Mouse (Mus musculus) midbrain, embryonic 10.5 days (tissue): ENCODE data around the gene 4930452B06Rik. TPM values are rescaled to one million over a fixed set of nuclear protein-coding genes. Genes with fewer than 3 reads are reported as not detected.
A peak's percentile ranks its signal among the peaks of the same experiment; 100 is the strongest.
"Not testable (repeated sequence)": the region's sequence is repeated elsewhere in the genome, so short reads cannot be mapped to it uniquely, and the experiment has no call there.

Experiments
- DNase-seq: peaks from one replicate; pipeline ENCODE4 v3.0.0-alpha.2; 2017; ENCODE audit warnings: low spot score
- H3K27ac ChIP-seq: fragments of 300-500 bp; sonication (generic); replicated peaks from 2 replicates; pipeline ENCODE4 v1.5.1; 2016; ENCODE audit warnings: mild to moderate bottlenecking
- H3K27me3 ChIP-seq: fragments of 300-500 bp; sonication (generic); 2 replicates; pipeline ENCODE4 v1.6.1; 2016; ENCODE audit warnings: low read depth, mild to moderate bottlenecking; ENCODE audit not compliant: poor library complexity, severe bottlenecking
- H3K36me3 ChIP-seq: fragments of 300-500 bp; sonication (generic); 2 replicates; pipeline ENCODE4 v1.6.1; 2016; ENCODE audit warnings: mild to moderate bottlenecking, moderate library complexity
- H3K4me1 ChIP-seq: fragments of 300-500 bp; sonication (generic); 2 replicates; pipeline ENCODE4 v1.6.1; 2016
- H3K4me3 ChIP-seq: fragments of 300-500 bp; sonication (generic); 2 replicates; pipeline ENCODE4 v1.5.1; 2016; ENCODE audit warnings: mild to moderate bottlenecking, moderate library complexity
- H3K9me3 ChIP-seq: fragments of 300-500 bp; sonication (generic); replicated peaks from 2 replicates; pipeline ENCODE4 v1.6.1; 2016; ENCODE audit warnings: mild to moderate bottlenecking
- WGBS: fragments of 180-500 bp; shearing (Covaris S2); methylation state at CpG from one replicate; pipeline ENCODE4 v1.1.7; 2016; 5-methylcytosine and 5-hydroxymethylcytosine counted together
- polyA plus RNA-seq: library from polyadenylated mRNA; unstranded; fragments of >200 nt; fragmentation: Nextera tagmentation; extraction: Ambion mirVana; gene quantifications from 2 replicates; pipeline ENCODE4 v1.2.1, GENCODE M21; 2016

Gene 4930452B06Rik
- polyA plus RNA-seq, 1 experiment from 2014 or later: 12.2 TPM

DNA sequence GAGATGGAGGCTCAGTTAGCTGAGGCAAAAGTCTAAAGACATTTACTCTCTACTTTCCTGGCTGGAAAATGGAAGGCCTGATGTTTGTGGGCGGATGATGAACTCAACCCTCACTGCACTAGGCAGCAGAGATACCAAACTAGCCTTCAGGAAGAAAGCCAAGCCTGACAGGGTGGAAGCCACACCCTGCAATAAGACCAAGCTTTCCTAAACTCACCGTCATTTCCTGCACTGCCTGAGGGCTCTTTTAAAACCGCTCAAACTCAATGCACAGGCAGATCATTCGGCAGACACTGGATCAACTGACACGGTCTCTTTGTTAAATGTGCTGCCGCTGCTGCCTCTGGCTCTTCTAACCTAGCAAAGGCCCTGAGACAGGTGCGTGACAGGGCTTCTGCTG is 50.4 kb downstream of the 4930452B06Rik start:
- Histone ChIP-seq H3K4me1 (peaks cover 6% of the 10 kb centered on the region; the same call in 1 of the 2 replicates), H3K9me3 (no peaks in the 10 kb centered on the region), H3K27ac (no peak overlapping the region), H3K36me3 (no peaks in the 10 kb centered on the region), H3K4me3 (no peak overlapping the region), H3K27me3 (no peaks in the 10 kb centered on the region)
- 82% methylated on average over 7 of the region's 7 CpGs for WGBS
- DNase-seq: no peak

DNA sequence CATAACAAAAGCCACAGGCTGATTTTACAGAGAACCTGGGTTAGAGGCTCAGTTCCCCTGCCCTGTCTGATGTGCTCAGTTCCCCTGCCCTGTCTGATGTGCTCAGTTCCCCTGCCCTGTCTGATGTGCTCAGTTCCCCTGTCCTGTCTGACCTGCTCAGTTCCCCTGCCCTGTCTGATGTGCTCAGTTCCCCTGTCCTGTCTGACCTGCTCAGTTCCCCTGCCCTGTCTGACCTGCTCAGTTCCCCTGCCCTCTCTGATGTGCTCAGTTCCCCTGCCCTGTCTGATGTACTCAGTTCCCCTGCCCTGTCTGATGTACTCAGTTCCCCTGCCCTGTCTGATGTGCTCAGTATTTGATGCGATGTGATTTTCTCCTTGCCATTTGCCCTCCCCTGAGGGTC is 51.6 kb downstream of the 4930452B06Rik start:
- not testable (repeated sequence) for H3K36me3 ChIP-seq, H3K4me1 ChIP-seq, H3K27me3 ChIP-seq, H3K27ac ChIP-seq, H3K9me3 ChIP-seq, H3K4me3 ChIP-seq, DNase-seq
- WGBS: 98% methylated on average over 1 of the region's 1 CpGs

DNA sequence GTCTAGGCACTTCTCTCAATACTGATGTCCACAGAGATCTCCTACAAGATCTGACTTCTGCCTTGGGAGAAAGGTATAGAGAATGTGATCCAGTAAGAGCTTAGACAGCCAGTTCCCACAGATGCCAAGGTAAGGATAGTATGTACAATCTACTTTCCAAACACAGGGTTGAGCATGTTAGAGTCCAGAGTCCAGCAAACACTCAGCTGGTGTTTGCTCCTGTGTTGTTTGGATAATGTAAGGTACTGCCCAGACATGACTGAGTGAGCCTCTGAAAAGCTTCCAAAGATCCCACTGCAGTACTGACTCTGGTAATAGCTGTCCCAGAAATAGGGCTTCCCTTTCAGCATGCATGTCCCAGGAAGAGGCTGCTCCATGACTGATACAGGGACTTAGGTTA is 54.0 kb downstream of the 4930452B06Rik start:
- H3K36me3 ChIP-seq: no peaks in the 10 kb centered on the region
- peaks cover 6% of the 10 kb centered on the region; the same call in 1 of the 2 replicates for H3K4me1 ChIP-seq
- no peak overlapping the region for H3K27ac ChIP-seq
- DNase-seq: no peak
- H3K9me3 ChIP-seq: no peaks in the 10 kb centered on the region
- no peak overlapping the region for H3K4me3 ChIP-seq
- H3K27me3 ChIP-seq: no peaks in the 10 kb centered on the region

DNA sequence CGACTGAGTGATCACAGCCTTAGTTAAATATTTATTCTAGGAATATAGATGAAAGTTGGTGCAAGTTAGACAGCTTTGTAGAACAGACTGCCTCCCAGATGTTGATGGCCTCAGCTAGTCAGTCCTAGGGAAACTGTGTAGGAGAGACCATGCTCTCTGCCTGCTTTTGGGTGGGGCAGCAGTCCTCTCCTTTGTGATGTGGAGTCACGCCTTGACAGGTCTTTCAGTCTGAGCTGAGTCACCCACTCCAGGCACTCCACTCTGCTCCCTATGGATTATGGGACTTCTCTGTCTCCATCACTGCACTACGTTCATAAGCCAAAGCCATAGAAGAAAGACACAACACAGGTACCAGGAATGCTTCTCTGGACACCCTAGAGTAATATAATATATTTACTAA is 55.9 kb downstream of the 4930452B06Rik start:
- no peak overlapping the region for H3K27ac ChIP-seq
- no peak overlapping the region for H3K4me3 ChIP-seq
- no peaks in the 10 kb centered on the region for H3K9me3 ChIP-seq
- H3K4me1 ChIP-seq: peaks cover 6% of the 10 kb centered on the region; the same call in 1 of the 2 replicates
- no peaks in the 10 kb centered on the region for H3K36me3 ChIP-seq
- WGBS: 80% methylated on average over 3 of the region's 3 CpGs
- DNase-seq: no peak
- H3K27me3 ChIP-seq: no peaks in the 10 kb centered on the region

DNA sequence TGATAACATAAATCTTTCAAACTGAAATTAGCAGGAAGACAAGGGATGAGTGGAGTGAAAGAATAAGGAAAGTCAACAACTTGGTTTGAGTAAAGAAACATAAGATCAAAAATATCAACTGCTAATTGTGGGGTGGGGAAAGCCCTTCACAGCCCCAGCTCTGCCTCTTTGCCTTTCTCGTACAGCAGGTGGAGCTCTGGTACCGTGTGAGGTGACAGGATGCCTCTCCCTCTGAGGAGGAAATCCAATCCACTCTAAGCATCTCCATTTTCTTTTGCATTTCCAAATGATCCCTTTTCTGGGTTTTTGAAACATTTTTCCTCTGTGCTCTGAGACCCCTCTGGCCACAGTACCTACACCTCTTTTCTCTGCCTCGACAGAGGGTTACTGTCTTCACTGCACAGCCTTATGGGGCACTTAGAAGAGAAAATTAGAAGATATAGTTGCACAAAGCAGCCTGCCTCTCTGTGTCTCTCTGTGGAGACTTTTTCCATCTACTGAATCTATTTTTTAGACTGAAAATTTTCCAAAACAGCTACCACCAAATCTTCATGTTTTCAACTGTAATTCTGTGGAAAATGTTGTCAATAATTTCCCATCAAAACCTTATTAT is 57.4 kb downstream of the 4930452B06Rik start:
- peak; percentile 57 for DNase-seq
- WGBS: 7% methylated on average over 3 of the region's 3 CpGs
- H3K9me3 ChIP-seq: no peaks in the 10 kb centered on the region
- H3K4me3 ChIP-seq: no peak overlapping the region
- H3K27me3 ChIP-seq: no peaks in the 10 kb centered on the region
- H3K36me3 ChIP-seq: no peaks in the 10 kb centered on the region
- 0 out of 2 replicates have a peak overlapping the region, but pooled peaks have one; percentile 52 for H3K27ac ChIP-seq
- H3K4me1 ChIP-seq: peaks cover 6% of the 10 kb centered on the region; the same call in 1 of the 2 replicates

DNA sequence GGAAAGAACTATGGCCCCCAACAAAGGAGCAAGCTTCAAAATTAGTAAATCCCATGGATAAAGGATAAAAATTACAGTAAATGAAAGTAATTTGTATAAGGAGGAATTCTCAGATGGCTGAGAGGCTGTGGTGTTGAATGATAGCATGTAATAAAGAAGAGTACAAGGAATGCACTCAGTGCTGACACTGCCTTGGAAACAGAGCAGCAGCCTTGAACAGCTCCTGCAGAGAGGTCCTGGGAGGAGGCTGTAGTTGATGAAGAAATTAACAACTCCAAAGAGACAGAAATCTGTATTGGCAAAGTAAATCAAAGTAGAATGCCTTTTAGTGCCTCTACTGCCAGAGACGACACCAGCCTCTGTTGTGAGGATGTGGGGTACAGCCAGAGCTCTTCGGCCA is 61.1 kb downstream of the 4930452B06Rik start:
- Histone ChIP-seq H3K4me1 (no peaks in the 10 kb centered on the region), H3K4me3 (no peak overlapping the region), H3K27ac (no peak overlapping the region), H3K27me3 (no peaks in the 10 kb centered on the region), H3K9me3 (no peaks in the 10 kb centered on the region), H3K36me3 (no peaks in the 10 kb centered on the region)
- no peak for DNase-seq
- WGBS: 87% methylated on average over 2 of the region's 2 CpGs

DNA sequence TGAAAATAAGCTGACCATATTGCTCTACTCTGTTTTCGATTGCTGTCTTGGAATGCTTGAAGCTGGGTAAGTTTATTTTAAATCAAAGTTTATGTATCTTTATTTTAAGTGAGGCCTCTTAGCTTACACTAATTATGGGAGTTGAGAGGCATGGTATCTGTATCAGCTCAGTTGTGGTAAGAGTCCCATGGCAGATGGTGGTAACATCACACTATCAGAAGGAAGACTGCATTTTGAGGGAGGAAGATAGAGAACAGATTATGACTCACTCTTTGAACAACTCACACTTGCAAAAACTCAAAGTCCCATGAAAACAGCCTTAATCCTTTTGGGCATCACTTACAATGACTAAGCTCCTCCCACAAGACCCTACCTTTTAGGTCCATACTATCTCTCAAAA is 81.0 kb downstream of the 4930452B06Rik start:
- Histone ChIP-seq H3K27ac (no peak overlapping the region), H3K4me3 (no peak overlapping the region), H3K4me1 (no peaks in the 10 kb centered on the region), H3K9me3 (no peaks in the 10 kb centered on the region), H3K27me3 (no peaks in the 10 kb centered on the region), H3K36me3 (no peaks in the 10 kb centered on the region)
- no peak for DNase-seq
- 98% methylated on average over 1 of the region's 1 CpGs for WGBS

DNA sequence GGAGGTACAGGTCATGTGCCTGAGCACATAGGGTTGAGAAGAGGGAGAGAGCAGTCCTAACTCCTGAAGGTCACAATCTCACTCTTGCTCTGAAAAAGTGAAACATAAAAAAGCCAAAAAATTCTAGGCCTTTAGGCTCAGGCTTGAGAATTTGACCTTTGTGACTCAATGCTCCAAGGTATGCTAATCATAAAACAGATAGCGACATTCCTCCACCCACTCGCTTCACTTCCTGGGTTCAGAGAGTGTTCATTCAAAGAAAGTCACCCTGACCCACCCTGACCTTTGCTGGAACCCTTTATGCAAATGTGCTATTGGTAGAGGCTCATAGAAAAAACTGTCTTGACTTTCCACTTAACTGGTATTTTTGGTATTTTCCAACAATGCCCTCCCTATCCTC is 115.0 kb downstream of the 4930452B06Rik start:
- DNase-seq, H3K27me3 ChIP-seq, H3K4me1 ChIP-seq, H3K9me3 ChIP-seq, H3K4me3 ChIP-seq, H3K27ac ChIP-seq, H3K36me3 ChIP-seq: not testable (repeated sequence)
- WGBS: 93% methylated on average over 2 of the region's 2 CpGs

DNA sequence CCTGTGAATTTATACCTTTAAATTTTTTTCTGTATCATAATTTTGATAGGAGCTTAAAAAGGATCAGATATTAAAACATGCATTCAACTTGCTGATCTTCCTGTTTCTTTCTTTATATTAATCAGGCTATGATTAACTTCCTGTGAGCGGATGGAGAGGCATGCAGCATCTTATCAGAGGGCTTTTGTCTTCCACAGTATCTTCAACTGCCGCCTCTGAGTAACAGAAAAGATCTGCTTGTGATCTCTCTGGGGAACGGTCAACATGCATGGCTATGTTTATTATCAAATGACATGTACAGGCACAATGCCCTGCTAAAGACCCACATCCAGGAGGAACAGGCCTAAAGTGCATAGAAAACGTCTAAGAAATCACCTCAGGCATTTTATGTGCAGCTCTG is 116.9 kb downstream of the 4930452B06Rik start:
- H3K4me1 ChIP-seq: no peaks in the 10 kb centered on the region
- no peaks in the 10 kb centered on the region for H3K9me3 ChIP-seq
- no peaks in the 10 kb centered on the region for H3K27me3 ChIP-seq
- 81% methylated on average over 4 of the region's 4 CpGs for WGBS
- no peak for DNase-seq
- no peaks in the 10 kb centered on the region for H3K36me3 ChIP-seq
- no peak overlapping the region for H3K27ac ChIP-seq
- no peak overlapping the region for H3K4me3 ChIP-seq

DNA sequence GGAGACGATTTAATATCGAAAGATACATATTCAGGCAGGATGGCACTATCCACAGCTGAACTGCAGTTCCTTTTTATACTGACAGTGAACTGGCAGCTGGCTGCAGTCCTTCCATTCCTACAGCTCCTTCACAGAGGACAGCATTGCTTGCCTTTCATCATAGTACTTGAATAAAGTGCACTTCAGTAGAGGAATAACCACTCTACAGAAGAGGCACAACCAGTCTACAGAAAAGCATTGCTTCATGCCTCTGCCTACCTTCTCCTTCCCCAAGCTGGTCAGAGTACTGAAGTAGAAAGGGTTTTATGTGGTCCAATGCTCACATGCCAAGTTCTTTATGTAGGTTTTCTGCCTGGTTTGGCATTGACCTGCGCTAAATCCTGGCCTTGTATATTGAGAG is 130.0 kb downstream of the 4930452B06Rik start:
- WGBS: 95% methylated on average over 3 of the region's 3 CpGs

DNA sequence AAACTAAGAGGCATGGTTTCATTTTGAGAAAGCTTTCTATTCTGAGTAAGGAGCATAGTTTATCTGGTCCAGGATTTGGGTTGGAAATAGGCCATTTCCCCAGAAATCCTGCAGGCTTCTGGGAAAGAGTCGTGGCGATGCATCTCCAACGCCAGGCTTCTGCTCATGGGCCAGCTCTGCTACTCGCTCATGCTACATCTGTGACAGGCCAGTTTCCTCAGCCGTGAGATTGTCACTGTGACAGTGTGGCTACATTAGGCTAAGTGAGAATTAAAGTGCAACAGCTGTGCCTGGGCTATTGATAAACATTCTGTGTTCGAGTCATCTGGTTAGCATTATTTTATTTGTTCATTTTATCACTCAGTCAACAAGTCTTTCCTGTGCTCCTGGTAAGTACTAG is 140.8 kb downstream of the 4930452B06Rik start:
- Histone ChIP-seq H3K27me3 (no peaks in the 10 kb centered on the region), H3K9me3 (peaks cover 8% of the 10 kb centered on the region), H3K4me1 (no peaks in the 10 kb centered on the region), H3K27ac (no peak overlapping the region), H3K36me3 (no peaks in the 10 kb centered on the region), H3K4me3 (no peak overlapping the region)
- DNase-seq: no peak
- 95% methylated on average over 6 of the region's 6 CpGs for WGBS

More for the DNA sequence above, 130.0 kb downstream of the 4930452B06Rik start:
- Histone ChIP-seq H3K4me3 (no peak overlapping the region), H3K9me3 (no peaks in the 10 kb centered on the region), H3K27me3 (no peaks in the 10 kb centered on the region), H3K27ac (no peak overlapping the region), H3K36me3 (no peaks in the 10 kb centered on the region), H3K4me1 (no peaks in the 10 kb centered on the region)
- DNase-seq: no peak

DNA sequence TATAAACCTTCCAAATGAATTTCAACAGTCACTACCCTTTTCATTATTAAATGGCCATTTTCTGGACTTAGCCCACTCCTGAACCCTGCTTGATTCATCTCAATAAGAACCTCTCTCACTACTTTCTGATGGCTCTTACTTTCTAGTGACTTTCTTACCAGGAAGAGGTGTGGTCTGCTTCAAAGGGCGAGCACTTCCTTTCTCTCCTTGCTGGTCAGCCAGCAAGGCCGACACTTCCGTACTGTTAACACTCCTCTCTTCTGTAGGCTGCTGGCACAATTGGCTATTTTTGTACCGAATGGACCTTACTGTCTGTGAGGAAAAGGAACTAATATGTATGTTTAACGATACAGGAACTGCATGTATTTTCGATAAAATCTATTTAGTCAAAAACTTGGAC is 148.4 kb downstream of the 4930452B06Rik start:
- Histone ChIP-seq H3K9me3 (no peaks in the 10 kb centered on the region), H3K27me3 (no peaks in the 10 kb centered on the region), H3K4me3 (no peak overlapping the region), H3K36me3 (no peaks in the 10 kb centered on the region), H3K4me1 (no peaks in the 10 kb centered on the region), H3K27ac (no peak overlapping the region)
- DNase-seq: no peak
- WGBS: 80% methylated on average over 6 of the region's 6 CpGs

DNA sequence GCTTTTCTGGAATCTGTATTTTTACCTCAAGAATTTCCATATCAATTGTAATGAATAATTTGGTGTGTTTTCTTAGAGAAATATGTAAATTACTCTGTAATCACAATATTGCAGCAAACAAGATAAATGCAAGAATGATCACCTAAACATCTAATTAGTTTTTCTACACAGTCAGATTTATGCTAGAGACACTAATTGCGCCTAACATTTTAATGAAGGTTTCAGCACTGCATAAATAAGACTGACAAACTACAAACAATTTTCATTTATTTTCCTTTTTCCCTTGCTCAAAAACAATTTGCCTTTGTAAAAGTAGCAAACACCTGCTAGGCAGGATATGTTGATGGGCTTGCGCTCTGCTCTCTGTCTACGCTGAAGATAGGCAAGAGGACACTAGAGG is 152.0 kb downstream of the 4930452B06Rik start:
- no peaks in the 10 kb centered on the region for H3K4me1 ChIP-seq
- H3K4me3 ChIP-seq: no peak overlapping the region
- no peaks in the 10 kb centered on the region for H3K9me3 ChIP-seq
- 96% methylated on average over 3 of the region's 3 CpGs for WGBS
- no peaks in the 10 kb centered on the region for H3K27me3 ChIP-seq
- H3K36me3 ChIP-seq: no peaks in the 10 kb centered on the region
- no peak for DNase-seq
- no peak overlapping the region for H3K27ac ChIP-seq

DNA sequence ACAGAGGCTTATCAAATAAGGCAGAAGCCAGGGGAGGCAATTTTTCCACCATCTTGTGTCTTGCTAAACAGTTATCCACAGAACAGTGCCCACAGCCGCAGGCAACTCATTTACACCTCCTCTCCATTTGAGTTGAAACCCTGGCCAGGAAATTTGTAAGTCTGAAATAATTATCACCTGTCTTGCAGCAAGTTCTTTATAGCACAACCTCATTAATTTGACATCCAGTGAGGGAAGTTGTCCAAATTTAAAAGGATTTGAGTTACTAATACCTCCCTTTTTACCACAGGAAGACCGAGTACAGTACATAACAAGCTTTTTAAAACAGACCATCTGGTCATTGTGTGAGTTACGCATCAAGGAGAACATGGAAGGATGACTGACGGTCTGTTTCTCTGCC is 154.8 kb downstream of the 4930452B06Rik start:
- Histone ChIP-seq H3K27ac (no peak overlapping the region), H3K27me3 (no peaks in the 10 kb centered on the region), H3K4me3 (no peak overlapping the region), H3K4me1 (no peaks in the 10 kb centered on the region), H3K36me3 (no peaks in the 10 kb centered on the region), H3K9me3 (no peaks in the 10 kb centered on the region)
- 91% methylated on average over 4 of the region's 4 CpGs for WGBS
- DNase-seq: no peak
